Mouse (Mus musculus) midbrain, postnatal 0 days (tissue): ENCODE measurements around the gene Neu2. TPM values are rescaled to one million over a fixed set of nuclear protein-coding genes. Genes with fewer than 3 reads are reported as not detected.
"Not testable (repeated sequence)": the region's sequence is repeated elsewhere in the genome, so short reads cannot be mapped to it uniquely, and the experiment has no call there.

Source experiments
- ATAC-seq: fragments of 200-750 bp; cut with Nextera tagmentation; 2 replicates; pipeline ENCODE4 v1.8.0; 2017; ENCODE audit warnings: moderate number of reproducible peaks, mild to moderate bottlenecking, moderate TSS enrichment, moderate library complexity; ENCODE audit not compliant: low FRiP score
- DNase-seq: peaks from one replicate; pipeline ENCODE4 v3.0.0-alpha.2; 2015; ENCODE audit warnings: low spot score
- H3K27ac ChIP-seq: fragments of 300-500 bp; sonication (generic); 2 replicates; pipeline ENCODE4 v1.5.1; 2014; ENCODE audit warnings: low read depth, mild to moderate bottlenecking, low read length, mixed read lengths
- H3K27me3 ChIP-seq: fragments of 300-500 bp; sonication (generic); 2 replicates; pipeline ENCODE4 v1.6.1; 2014; ENCODE audit warnings: low read length, control low read depth, mixed read lengths; ENCODE audit not compliant: insufficient read depth
- H3K36me3 ChIP-seq: fragments of 300-500 bp; sonication (generic); 2 replicates; pipeline ENCODE4 v1.6.1; 2014; ENCODE audit warnings: low read length, control low read depth, mixed read lengths; ENCODE audit not compliant: insufficient read depth
- H3K4me1 ChIP-seq: fragments of 300-500 bp; sonication (generic); 2 replicates; pipeline ENCODE4 v1.6.1; 2014; ENCODE audit warnings: mild to moderate bottlenecking, control low read depth, antibody characterized with exemption, low read length, mixed read lengths; ENCODE audit not compliant: insufficient read depth
- H3K4me2 ChIP-seq: fragments of 300-500 bp; sonication (generic); 2 replicates; pipeline ENCODE4 v1.6.1; 2014; ENCODE audit warnings: low read depth, mild to moderate bottlenecking, low read length, mixed read lengths; ENCODE audit not compliant: poor library complexity, severe bottlenecking
- H3K4me3 ChIP-seq: fragments of 300-500 bp; sonication (generic); 2 replicates; pipeline ENCODE4 v1.5.1; 2014; ENCODE audit warnings: low read depth, mild to moderate bottlenecking, low read length, moderate library complexity
- H3K9ac ChIP-seq: fragments of 300-500 bp; sonication (generic); replicated peaks from 2 replicates; pipeline ENCODE4 v1.6.1; 2014; ENCODE audit warnings: mild to moderate bottlenecking, low read length, moderate library complexity, mixed read lengths; ENCODE audit not compliant: poor library complexity, severe bottlenecking
- H3K9me3 ChIP-seq: fragments of 300-500 bp; sonication (generic); 2 replicates; pipeline ENCODE4 v1.6.1; 2016; ENCODE audit warnings: low read length, control low read depth
- CTCF ChIP-seq: IDR thresholded peaks from 2 replicates; pipeline ENCODE4 v1.5.1; 2016; ENCODE audit warnings: antibody characterized with exemption, mild to moderate bottlenecking
- WGBS: fragments of 180-500 bp; shearing (Covaris S2); extraction: QIAGEN DNeasy Blood & Tissue Kit; methylation state at CpG from one replicate; pipeline ENCODE4 v1.1.7; 2014; 5-methylcytosine and 5-hydroxymethylcytosine counted together
- polyA plus RNA-seq: library from polyadenylated mRNA; unstranded; fragments of >200 nt; fragmentation: Nextera tagmentation; extraction: Ambion mirVana; gene quantifications from 2 replicates; pipeline ENCODE4 v1.2.1, GENCODE M21; 2015
- total RNA-seq: library from RNA; depleted of rRNA; stranded (reverse); fragments of >200 nt; gene quantifications from 2 replicates; pipeline ENCODE4 v1.2.3, GENCODE M21; 2014; rRNA removed

Gene Neu2
- total RNA-seq = 1.1 and 1.3 TPM in 2 replicates
- polyA plus RNA-seq = 1.1 and 2.0 TPM in 2 replicates

DNA sequence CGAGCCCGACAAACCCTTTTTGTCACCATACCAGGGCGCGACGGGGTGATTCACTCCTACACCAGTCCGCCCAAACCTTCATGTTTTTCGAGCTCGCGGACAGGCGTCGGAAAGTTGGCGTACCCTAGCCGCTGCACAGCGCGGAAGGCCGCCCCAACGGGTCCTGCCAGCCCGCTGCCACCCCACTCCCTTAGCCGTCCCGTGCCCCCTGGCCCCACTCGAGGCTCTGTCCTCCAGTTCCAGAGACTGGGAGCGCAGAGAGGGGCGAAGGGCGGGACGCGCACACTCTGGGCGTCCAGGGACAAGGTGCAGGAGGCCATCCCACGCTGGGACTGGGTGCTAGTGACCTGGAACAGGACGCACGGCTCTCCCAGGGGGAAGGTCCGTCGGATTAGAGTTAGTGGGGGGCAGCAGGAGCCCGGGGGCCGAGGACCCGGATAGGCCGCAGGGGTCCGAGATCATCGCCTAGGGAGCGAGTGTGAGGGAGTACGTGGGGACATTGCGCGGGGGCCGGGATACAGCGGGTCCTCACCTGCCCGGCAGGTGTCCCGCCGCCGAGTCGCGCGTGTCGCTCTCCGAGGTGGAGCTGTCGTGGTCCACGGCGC lies at the start of gene Neu2:
Neu2 (plus strand) TSS at position 329 of the 605 bp plus-strand sequence.
- no peak for DNase-seq
- peak within 1 kb of the TSS; percentile 94 for H3K4me2 ChIP-seq
- WGBS = under 1% methylated on average over 54 of the region's 56 CpGs
- H3K27ac ChIP-seq = no peak within 1 kb of the TSS
- peak; percentile 38 for ATAC-seq
- peak within 1 kb of the TSS; percentile 79 for H3K4me3 ChIP-seq
- H3K9ac ChIP-seq = peak within 1 kb of the TSS; percentile 79
- no peaks in the 10 kb centered on the region for H3K36me3 ChIP-seq
- H3K4me1 ChIP-seq = peaks cover 3% of the 10 kb centered on the region; the same call in 1 of the 2 replicates
- no peak for TF ChIP-seq CTCF
- H3K9me3 ChIP-seq = no peaks in the 10 kb centered on the region
- H3K27me3 ChIP-seq = no peaks in the 10 kb centered on the region

- no peak overlapping the region for H3K27ac ChIP-seq
- ATAC-seq (no peak), DNase-seq (no peak)
- H3K27me3 ChIP-seq = no peaks in the 10 kb centered on the region
- no peaks in the 10 kb centered on the region for H3K36me3 ChIP-seq
- WGBS = 86% methylated on average over 9 of the region's 9 CpGs
- H3K9me3 ChIP-seq = no peaks in the 10 kb centered on the region
- H3K4me3 ChIP-seq = no peak overlapping the region
- no peaks in the 10 kb centered on the region for H3K4me1 ChIP-seq
- H3K9ac ChIP-seq = no peak overlapping the region
- no peak for TF ChIP-seq CTCF
- no peak overlapping the region for H3K4me2 ChIP-seq
Observed at GRCm38 (mm10) chr1:87467469-87467868, 42.2 kb upstream of the Neu2 start.

- no peak overlapping the region for H3K27ac ChIP-seq
- ATAC-seq (no peak), DNase-seq (peak; percentile 57)
- no peaks in the 10 kb centered on the region for H3K9me3 ChIP-seq
- H3K4me2 ChIP-seq = no peak overlapping the region
- H3K27me3 ChIP-seq = no peaks in the 10 kb centered on the region
- H3K4me1 ChIP-seq = no peaks in the 10 kb centered on the region
- TF ChIP-seq CTCF = peak; percentile 65
- 73% methylated on average over 6 of the region's 6 CpGs for WGBS
- no peaks in the 10 kb centered on the region for H3K36me3 ChIP-seq
- no peak overlapping the region for H3K9ac ChIP-seq
- no peak overlapping the region for H3K4me3 ChIP-seq
Observed at GRCm38 (mm10) chr1:87468321-87468720, 41.4 kb upstream of the Neu2 start.

DNA sequence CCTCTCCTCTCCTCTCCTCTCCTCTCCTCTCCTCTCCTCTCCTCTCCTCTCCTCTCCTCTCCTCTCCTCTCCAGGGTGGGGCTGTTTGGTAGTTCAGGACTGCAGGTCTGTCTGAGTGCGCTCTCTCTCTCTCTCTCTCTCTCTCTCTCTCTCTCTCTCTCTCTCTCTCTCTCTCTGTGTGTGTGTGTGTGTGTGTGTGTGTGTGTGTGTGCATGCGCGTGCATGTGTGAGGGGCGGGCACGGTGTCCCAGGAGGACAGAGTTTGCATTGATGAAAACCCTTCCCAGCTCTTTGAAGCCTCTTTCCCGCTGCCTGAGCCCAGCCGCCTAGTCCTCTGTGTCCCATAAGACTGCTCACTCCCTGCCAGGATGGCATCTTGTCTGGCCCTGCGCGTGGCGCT lies 39.7 kb upstream of the Neu2 start, which contains the start of gene Snorc:
Snorc (plus strand) TSS at position 301 of the 400 bp plus-strand sequence.
- not testable (repeated sequence) for H3K36me3 ChIP-seq, DNase-seq, H3K27ac ChIP-seq

GRCm38 (mm10) chr1:87471914-87472313 lies 37.8 kb upstream of the Neu2 start:
- no peak for TF ChIP-seq CTCF
- DNase-seq (no peak), ATAC-seq (no peak)
- no peaks in the 10 kb centered on the region for H3K27me3 ChIP-seq
- peaks cover 1% of the 10 kb centered on the region; the same call in 1 of the 2 replicates for H3K36me3 ChIP-seq
- H3K4me2 ChIP-seq = no peak overlapping the region
- WGBS = 79% methylated on average over 7 of the region's 7 CpGs
- H3K4me1 ChIP-seq = no peaks in the 10 kb centered on the region; the same call in 1 of the 2 replicates
- H3K27ac ChIP-seq = no peak overlapping the region
- H3K9ac ChIP-seq = no peak overlapping the region
- no peak overlapping the region for H3K4me3 ChIP-seq
- no peaks in the 10 kb centered on the region for H3K9me3 ChIP-seq

More for the DNA sequence above, 39.7 kb upstream of the Neu2 start, which contains the start of gene Snorc:
- not testable (repeated sequence) for H3K4me1 ChIP-seq, H3K4me3 ChIP-seq, H3K9ac ChIP-seq, H3K4me2 ChIP-seq, ATAC-seq, H3K27me3 ChIP-seq, H3K9me3 ChIP-seq
- 38% methylated on average over 9 of the region's 10 CpGs for WGBS

- Histone ChIP-seq H3K27ac (no peak overlapping the region), H3K36me3 (peaks cover 8% of the 10 kb centered on the region; the same call in 1 of the 2 replicates), H3K9ac (no peak overlapping the region), H3K4me2 (no peak overlapping the region), H3K27me3 (no peaks in the 10 kb centered on the region), H3K4me3 (no peak overlapping the region), H3K4me1 (no peaks in the 10 kb centered on the region; the same call in 1 of the 2 replicates), H3K9me3 (no peaks in the 10 kb centered on the region)
- DNase-seq = no peak
- ATAC-seq = no peak
- 89% methylated on average over 7 of the region's 7 CpGs for WGBS
- TF ChIP-seq CTCF = no peak
Observed at GRCm38 (mm10) chr1:87472576-87472975, 37.1 kb upstream of the Neu2 start.
